Mouse (Mus musculus) left cerebral cortex, adult 11 months (tissue): ENCODE measurements at regions not wholly inside any gene's neighbourhood (a gene's known extent, or its start where the extent isn't known, plus 50 kb on each side); places are given as distances from the start of the nearest gene placed in this dataset.
"Not testable (repeated sequence)": the region's sequence is repeated elsewhere in the genome, so short reads cannot be mapped to it uniquely, and the experiment has no call there.

Source experiments
- DNase-seq: peaks from one replicate; pipeline ENCODE4 v3.0.0; 2022; ENCODE audit warnings: low spot score

DNA sequence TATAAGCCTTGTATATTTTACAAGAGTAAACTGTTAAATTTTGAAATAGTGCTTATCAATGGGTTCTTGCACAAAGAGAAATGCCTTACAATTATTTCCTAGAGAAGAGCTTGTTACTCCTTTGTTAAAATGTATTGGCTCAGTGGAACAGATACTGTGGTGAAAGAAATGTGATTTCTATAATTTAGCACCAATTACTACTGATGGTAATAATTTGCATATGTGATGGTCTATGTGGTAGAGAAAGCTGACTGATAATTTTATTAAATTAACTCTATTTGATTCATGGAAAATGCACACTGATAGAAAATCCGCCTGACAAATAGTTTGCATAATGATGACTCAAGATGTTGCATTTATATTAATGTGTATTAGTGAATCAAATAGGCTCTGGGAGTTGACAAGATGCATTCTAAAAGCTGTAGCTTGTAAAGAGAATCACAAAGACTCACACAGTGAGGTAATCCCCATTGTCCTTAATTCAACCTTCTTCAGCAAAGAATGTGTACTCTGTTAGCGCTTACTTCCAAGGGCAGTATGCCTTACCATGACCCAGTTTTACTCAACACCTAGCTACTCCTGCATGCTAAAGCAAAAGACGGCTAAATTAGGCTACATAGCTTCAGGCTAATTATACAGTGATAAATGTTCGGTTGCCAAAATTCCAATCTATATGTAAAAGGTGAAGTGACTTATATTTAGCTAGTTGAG is 329.8 kb upstream of the Cenpq start:
- no peak for DNase-seq

DNA sequence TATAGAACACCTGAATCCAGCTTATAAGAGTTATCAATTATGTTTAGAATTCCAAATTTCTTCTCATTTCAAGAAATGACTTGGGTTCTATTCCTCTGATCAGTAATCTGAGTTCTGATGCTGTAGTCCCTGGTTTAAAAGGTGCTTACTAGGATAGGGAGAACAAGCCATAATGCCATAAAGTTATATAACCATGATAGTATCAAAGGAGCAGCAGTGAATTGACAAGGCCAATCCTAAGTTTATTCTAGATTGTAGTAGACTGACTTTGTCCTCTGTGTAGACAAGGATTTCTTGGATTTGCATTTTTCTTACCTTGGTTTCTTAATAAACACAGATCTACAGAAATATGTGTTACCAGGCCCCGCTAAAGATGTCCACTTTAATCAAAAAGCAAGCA is 326.6 kb upstream of the Cenpq start:
- no peak for DNase-seq

DNA sequence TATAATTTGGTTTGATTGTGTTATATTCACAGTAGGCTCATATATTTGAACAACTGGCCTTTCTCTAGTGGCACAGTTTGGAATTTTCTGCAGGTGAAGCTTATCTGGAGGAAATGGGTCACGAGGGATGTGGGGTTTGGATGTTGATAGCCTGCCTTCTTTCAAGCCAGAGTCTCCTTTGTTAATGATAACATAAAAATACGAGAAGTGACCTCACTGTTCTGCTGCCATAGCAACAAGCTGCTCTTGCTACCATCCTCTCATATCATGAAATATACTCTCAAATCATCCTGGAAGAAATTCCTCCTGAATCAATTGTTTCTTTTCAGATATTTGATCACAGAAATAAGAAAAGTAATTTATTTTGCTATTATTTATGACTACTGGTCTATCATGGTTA is 313.6 kb upstream of the Cenpq start:
- DNase-seq = no peak

DNA sequence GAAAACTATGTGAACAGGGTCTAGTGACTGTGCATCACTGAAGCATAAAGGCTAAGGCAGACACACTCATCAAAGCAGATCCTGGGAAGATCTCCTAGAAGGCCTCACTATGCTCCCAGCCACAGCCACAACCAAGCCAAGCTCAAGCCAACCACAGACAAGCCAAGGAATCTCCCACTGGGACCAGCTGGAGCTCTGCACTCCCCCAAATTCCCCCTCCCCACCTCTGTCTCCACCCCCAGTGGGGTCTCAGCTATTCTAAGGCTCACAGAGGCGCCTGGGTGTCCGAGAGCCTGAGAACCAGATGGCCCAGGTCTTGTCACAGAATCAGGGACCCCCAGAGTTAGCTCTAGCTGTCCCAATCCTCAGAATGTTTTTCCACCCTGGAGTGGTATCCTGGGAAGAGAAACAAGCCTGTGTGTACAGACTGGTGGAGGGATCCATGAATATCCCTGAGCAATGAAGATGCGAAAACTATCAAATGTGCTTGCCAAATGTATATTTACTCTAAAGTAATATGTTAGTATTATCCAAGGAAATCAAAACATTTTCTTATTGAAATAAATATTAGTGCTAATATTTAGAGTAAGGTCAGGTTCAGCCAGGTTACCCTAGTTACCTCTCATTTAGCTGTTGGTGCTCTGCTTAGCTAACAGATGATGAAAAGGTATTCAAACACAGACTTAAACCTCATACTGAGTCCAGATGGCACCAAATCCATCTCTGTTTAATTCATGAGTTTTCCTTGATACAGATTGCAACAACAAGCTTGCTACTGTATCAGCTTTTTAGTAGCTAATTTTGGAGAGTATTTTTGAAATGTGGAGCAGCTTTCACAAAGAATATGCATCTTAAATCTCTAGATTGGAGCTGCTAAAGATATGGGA is 292.5 kb upstream of the Cenpq start:
- no peak for DNase-seq

DNA sequence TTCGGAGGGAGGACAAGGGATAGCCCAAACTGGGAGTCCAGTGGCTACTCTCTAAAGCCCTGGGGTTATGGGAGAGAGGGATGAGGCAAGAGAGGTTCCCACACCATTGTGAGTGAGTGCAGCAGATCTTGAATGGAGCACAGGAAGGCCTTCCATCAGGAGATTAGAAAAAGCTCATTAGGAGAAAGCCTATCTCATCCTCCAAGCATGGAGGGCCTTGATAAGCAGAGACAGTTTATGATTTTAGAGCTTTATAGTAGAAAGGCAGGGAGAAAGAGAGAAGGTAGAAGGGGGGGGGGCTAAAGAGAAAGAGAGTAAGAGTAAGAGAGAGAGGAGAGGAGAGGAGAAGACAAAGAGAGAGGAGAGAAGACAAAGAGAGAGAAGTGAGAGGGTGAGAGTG is 282.0 kb upstream of the Cenpq start:
- no peak for DNase-seq

DNA sequence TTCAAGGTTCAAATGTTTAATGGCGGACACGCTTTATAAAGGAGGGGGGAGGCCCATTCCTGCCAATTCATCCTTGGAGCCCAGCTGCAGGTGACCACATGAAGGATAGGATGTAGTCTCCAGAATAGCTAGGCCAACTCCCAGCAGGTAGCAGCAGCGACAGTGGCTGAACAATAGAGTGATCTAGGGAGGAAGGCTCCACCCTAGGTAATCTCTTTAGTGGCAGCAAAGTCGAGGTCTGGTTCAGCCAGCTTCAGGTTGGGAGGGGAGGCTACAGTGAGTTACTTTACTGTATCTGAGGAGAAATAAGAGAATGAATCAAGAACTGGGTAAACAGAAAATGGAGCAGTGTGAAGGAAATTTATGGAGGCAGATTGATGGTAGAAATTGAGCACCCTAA is 264.6 kb upstream of the Cenpq start:
- not testable (repeated sequence) for DNase-seq

DNA sequence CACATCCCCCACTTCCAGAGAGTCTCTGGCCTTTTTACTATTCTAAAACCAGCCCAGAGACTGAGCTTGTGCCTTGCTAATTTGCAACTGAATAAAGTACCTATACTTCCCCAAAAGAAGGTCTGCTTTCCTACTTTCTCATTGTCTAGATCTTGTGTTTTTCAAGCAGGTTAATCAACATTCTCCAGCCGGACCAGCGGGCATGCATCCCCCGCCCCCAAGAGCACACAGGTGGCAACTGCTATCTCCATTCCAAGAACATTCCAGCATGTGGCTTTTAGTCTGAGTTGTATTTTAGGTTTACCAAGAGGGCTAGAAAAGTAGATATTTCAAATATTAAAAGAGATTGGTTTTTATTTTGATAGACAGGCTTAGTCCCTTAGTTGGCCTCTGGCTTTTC is 255.5 kb upstream of the Cenpq start:
- not testable (repeated sequence) for DNase-seq

GRCm38 (mm10) chr17:41186691-41187090 is 251.8 kb upstream of the Cenpq start:
- not testable (repeated sequence) for DNase-seq

- DNase-seq = no peak
Observed at GRCm38 (mm10) chr17:41184751-41185150, 249.9 kb upstream of the Cenpq start.

- DNase-seq = no peak
Observed at GRCm38 (mm10) chr17:41153736-41154453, 219.0 kb upstream of the Cenpq start.

GRCm38 (mm10) chr17:41152427-41152826 is 217.6 kb upstream of the Cenpq start:
- DNase-seq = no peak

DNA sequence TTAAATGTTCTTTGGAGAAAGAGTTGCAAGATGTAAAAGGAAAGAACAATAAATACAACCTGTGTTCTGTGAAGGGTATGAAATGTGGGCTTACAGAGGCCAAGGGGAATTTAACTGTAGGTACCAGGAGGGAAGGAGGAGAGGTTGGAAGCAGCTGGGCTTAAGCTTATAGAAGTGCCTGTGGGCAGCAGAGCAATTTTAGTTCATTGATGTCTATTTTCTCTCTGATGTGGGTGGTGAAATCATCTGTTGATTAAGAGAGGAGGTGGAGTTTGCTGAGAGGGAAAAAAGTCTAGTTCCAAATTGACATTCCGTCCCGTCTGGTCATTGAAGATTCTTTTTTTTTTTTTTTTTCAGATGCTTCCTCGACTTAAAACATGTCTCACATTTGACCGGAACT is 209.7 kb upstream of the Cenpq start:
- DNase-seq = peak; percentile 3

DNA sequence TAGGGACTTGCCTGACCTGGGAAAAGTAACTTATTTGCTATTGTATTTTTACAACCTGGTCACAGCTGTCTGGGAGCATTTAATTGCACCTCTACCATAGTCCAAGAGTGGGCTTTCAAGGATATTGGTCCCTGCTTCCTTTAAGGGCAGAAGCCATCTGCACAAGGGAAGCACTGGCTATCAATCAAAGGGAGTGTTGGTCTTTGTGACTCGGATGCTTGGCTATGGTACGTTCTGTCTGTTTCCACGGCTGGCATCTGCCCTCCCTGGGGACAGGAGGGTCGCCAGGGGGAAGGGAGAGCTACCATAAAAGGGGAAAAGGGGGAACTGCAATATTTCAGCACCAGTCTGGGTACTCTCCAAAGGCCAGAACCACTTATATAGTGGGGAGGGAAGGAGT is 190.7 kb upstream of the Cenpq start:
- DNase-seq = no peak

- no peak for DNase-seq
Observed at GRCm38 (mm10) chr17:41122939-41123338, 188.1 kb upstream of the Cenpq start.

DNA sequence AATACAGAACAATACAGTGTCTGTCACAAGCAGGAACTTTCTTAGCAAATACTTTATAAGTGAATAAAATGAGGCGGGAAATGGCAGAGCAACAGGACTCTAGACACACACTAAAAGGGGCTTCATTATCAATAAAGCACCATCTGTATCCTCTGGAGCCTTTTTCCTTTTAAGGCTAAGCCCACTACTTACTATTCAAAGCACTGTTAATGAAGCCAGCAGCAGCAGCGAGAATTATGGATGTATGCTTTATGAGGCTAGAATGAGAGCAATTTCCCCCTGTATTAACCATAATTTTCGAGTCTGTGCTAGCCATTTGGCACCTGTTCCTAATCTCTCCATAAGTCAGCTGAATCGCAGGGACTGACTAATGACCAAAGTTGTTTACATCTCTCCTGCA is 169.1 kb upstream of the Cenpq start:
- no peak for DNase-seq

- no peak for DNase-seq
Observed at GRCm38 (mm10) chr17:41070874-41071273, 136.0 kb upstream of the Cenpq start.
